Mouse (Mus musculus) layer of hippocampus, adult 2 months (tissue): ENCODE measurements around the gene Lce6a. TPM values are rescaled to one million over a fixed set of nuclear protein-coding genes. Genes with fewer than 3 reads are reported as not detected.

ENCODE experiments used
- DNase-seq, 2 experiments: peaks; one replicate each; pipeline ENCODE4 v3.0.0; 2022; ENCODE audit warnings: low spot score in 2 of 2
- H3K27ac ChIP-seq: fragments of 200-600 bp; 2 replicates; pipeline ENCODE4 v1.8.1; 2022
- H3K4me3 ChIP-seq: fragments of 200-600 bp; 2 replicates; pipeline ENCODE4 v1.8.1; 2022; ENCODE audit warnings: mild to moderate bottlenecking
- CTCF ChIP-seq: fragments of 200-600 bp; conservative IDR thresholded peaks from 2 replicates; pipeline ENCODE4 v1.8.1; 2022; ENCODE audit warnings: antibody characterized with exemption, mild to moderate bottlenecking, moderate library complexity
- total RNA-seq, 2 experiments: library from RNA; stranded (reverse); gene quantifications; 2 replicates each; pipeline ENCODE4 v1.2.3; 2021

The Lce6a gene
- total RNA-seq, 2 experiments from 2014 or later, result not detected

DNA sequence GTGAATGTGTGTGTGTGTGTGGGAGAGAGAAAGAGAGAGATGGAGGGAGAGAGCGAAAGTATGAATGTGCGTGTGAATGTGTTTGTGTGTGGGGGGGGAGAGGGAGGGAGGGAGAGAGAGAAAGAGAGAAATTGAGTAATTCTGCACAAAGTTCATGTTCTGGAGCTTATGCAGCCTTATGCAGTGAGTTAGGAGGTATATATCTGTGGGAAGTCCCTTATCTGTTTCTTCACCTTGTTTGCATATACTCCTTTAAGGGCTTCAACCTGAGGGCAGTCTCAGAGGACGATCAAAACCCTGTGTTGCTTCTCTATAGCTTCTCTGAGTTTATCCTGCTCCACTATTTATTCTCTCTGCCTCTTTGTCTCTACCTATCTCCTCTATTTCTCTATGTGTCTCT, 34.3 kb downstream of the Lce6a start:
- H3K27ac ChIP-seq, result no peak overlapping the region
- TF ChIP-seq CTCF, result no peak
- DNase-seq, result no peak
- H3K4me3 ChIP-seq, result no peak overlapping the region

DNA sequence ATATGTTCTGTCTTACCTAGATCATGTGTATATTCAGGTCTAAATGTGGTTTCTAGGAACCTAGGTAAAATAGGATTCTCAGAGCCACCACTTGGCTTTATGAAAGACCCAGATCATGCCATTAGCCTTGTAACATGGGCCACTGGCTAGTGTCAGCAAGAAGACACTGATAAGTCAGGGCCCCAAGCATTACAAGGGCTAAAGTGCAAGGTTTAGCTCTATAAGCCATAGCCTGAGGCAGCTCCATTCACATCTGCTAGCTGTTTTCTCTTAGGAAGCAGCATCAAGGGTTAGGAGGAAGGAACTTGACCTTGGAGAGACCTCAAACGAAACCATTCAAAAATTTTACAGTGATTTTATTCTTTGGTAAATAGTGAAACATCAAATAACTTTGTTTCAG, 36.4 kb downstream of the Lce6a start:
- TF ChIP-seq CTCF, result no peak
- Histone ChIP-seq H3K4me3 (no peak overlapping the region), H3K27ac (no peak overlapping the region)
- DNase-seq, result no peak

DNA sequence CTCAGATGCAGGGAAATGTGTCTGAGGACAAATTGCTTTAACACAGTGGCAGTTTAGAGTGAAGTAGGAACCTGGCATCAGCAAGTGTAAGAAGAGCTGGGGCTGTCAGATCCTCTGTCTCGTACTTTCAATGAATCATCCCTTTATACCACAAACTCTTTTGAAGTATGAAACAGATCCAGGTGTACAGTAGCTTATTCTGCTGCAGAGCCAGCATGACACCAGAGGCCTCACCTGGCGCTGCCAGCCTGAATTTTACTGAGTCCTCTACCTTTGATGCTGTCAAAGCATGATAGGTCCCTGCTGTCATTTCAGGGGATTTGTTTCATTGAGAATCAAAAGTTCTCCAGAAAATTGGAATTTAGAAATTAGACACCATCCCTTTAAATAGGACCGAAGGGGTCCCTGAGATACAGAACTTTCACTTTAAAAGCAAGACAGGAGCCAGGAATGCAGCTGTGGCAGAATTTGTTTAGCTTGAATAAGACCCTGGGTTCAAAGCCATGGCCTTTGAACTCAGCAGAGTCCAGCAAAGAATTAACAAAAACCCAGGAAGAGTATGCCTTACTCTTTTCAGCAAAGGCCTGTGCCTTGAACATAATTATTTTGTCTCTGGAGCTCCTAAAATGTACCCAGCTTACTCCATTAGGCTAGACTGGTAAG, 38.2 kb downstream of the Lce6a start:
- TF ChIP-seq CTCF, result no peak
- H3K27ac ChIP-seq, result no peak overlapping the region
- DNase-seq, result no peak
- H3K4me3 ChIP-seq, result no peak overlapping the region

DNA sequence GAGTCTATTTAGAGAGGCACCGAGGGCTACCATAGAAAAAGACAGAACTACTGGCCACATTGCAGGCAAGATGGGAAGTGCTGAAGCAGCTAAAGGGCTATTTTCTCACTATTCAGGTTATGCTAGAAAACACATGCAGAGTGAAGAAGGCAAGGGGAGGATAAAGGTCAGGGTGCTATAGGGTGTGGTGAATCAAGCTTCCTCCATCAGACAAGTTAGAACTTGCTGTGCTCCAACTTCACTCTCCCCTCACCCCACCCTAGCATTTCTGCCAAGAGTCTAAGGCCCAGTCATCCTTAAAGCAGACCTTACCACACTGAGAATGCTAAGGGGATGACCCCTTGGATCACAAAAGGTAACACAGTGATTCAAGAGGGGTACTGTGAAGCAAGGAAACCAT, 42.0 kb downstream of the Lce6a start:
- Histone ChIP-seq H3K4me3 (no peak overlapping the region), H3K27ac (no peak overlapping the region)
- DNase-seq, result no peak
- TF ChIP-seq CTCF, result no peak

DNA sequence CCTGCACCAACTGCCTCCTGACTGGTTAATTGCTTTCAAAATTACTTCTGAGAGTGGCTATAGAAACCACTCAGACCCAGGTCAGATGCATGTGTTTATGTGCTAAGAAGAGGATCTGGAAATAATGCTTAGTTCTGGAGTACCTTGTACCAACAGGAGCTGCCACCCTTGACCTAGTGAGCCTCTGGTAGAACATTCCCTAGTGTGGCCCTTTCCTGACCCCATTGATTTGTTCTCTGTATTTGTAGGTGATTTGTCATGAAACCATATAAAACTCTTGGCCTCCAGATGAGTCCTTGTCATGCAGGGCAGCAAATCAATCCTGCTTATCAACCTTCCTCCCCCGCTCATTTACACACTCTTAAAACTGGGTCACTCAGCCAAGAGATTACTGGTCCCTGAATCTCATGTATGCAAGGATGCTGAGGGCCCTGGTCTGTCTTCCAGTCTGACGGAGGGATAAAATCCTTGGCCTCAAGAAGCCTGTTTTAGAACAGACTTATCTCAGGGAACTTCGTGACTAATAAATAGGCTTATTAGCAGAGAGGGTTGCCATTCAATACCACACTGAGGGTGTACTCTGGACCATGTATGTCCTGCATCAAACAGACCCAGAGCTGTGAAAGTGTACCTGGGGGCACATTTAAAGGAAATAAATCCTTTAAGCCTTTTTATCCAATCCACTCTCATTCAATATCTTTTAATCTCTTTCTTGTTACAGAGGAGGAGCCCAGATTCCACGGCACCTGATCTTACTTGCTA, 42.6 kb downstream of the Lce6a start:
- Histone ChIP-seq H3K27ac (no peak overlapping the region), H3K4me3 (no peak overlapping the region)
- no peak for TF ChIP-seq CTCF
- no peak for DNase-seq

DNA sequence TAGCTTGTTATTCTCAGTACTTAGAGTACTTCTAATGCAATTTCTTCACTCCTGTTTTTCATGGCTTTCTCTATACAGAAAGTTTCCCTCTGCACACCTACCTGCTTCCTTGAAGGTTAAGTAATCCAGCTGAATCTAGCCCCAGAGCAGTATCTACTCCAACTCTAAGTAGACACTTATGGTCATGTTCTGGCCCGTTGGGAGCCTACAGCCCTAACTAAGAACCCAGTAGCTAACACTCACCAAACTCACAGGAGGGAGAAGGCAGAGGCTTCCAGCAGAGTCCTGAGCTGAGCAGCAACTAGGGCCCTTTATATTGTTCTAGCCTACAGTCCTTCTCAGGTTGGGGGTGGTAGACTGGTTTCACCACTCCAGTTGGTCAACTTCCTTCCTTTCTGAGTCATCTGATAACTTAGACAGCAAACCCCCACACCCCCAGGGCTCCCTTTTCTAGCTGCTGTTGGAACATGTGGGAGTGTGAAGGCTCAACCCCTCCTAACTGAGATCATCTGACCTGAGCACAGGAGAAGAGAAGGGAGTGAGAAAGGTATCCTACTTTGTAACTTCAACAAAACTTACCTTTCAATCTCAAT, 47.9 kb downstream of the Lce6a start, which contains the start of gene Ivl:
Gene Ivl, minus strand, starts transcription at position 287 of the 593 bp plus-strand sequence.
- no peak within 1 kb of the TSS for H3K4me3 ChIP-seq
- no peak for DNase-seq
- TF ChIP-seq CTCF, result no peak
- no peak within 1 kb of the TSS for H3K27ac ChIP-seq

DNA sequence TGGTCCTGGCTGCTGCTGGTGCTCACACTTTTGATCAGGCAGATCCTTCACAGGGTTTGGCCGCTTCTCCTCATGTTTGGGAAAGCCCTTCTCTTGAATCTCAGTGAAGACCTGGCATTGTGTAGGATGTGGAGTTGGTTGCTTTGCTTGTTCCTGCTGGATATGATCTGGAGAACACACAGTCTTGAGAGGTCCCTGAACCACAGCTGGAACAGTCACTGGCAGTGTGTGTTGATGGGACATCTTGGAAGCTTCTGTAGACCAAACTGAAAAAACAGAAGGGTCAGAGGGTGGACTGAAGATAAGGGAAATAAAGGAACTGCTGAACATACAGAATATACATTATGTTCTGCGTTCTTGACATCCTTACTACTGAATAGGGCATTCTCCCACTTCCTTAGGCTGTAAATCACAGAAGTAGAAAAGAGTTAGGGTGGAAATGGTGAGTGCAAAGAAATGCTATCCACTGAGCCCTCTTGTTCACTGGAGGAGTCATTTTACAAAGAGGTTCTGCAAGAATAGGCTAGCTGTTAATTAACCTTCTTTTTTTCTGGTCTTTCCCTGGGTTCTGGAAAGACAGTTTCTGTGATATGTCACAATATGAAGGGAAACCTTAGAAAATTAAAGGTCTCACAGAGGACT, 48.8 kb downstream of the Lce6a start:
- Histone ChIP-seq H3K27ac (no peak overlapping the region), H3K4me3 (no peak overlapping the region)
- no peak for TF ChIP-seq CTCF
- DNase-seq, result no peak

Other genes with a start within 250 kb of the Lce6a start
- gene Sprr2h, start 236.0 kb downstream of the Lce6a start, total RNA-seq, result not detected
- not detected for gene Sprr2i, start 213.7 kb downstream of the Lce6a start, total RNA-seq
- gene Sprr2j-ps, start 203.6 kb downstream of the Lce6a start, total RNA-seq, result not detected
- gene Gm9774, start 192.2 kb downstream of the Lce6a start, total RNA-seq, result 1 to 10 TPM; 1.1 to 4.2 TPM
- gene Sprr2k, start 189.1 kb downstream of the Lce6a start, total RNA-seq, result not detected
- gene Sprr1b, start 182.9 kb downstream of the Lce6a start, total RNA-seq, result not detected
- gene Sprr3, start 162.9 kb downstream of the Lce6a start, total RNA-seq, result not detected
- not detected for gene Sprr1a, start 135.8 kb downstream of the Lce6a start, total RNA-seq
- gene Sprr4, start 121.2 kb downstream of the Lce6a start, total RNA-seq, result not detected
- not detected for gene 2310046K23Rik, start 87.1 kb downstream of the Lce6a start, total RNA-seq
- not detected for gene Ivl, start 47.9 kb downstream of the Lce6a start, total RNA-seq
- gene Smcp, start 32.7 kb downstream of the Lce6a start, total RNA-seq, result not detected
- gene 2210017I01Rik, start 14.2 kb downstream of the Lce6a start, total RNA-seq, result not detected
- not detected for gene Lce1a1, start 26.6 kb upstream of the Lce6a start, total RNA-seq
- gene Lce1b, start 35.3 kb upstream of the Lce6a start, total RNA-seq, result not detected
- gene Lce1a2, start 48.7 kb upstream of the Lce6a start, total RNA-seq, result not detected
- not detected for gene Lce1c, start 57.6 kb upstream of the Lce6a start, total RNA-seq
- gene Lce1d, start 65.5 kb upstream of the Lce6a start, total RNA-seq, result not detected
- not detected for gene Lce1e, start 87.4 kb upstream of the Lce6a start, total RNA-seq
- gene Lce1f, start 98.7 kb upstream of the Lce6a start, total RNA-seq, result not detected
- gene Gm38119, start 117.4 kb upstream of the Lce6a start, total RNA-seq, result not detected
- not detected for gene Lce1g, start 130.7 kb upstream of the Lce6a start, total RNA-seq
- not detected for gene Lce1h, start 143.4 kb upstream of the Lce6a start, total RNA-seq
- gene Lce1i, start 157.2 kb upstream of the Lce6a start, total RNA-seq, result not detected
- gene Lce1j, start 168.9 kb upstream of the Lce6a start, total RNA-seq, result not detected
- not detected for gene Lce1k, start 186.2 kb upstream of the Lce6a start, total RNA-seq
- gene Kprp, start 205.6 kb upstream of the Lce6a start, total RNA-seq, result not detected
- gene Lce1l, start 229.6 kb upstream of the Lce6a start, total RNA-seq, result not detected
- not detected for gene 2310050C09Rik, start 248.6 kb upstream of the Lce6a start, total RNA-seq